Mouse (Mus musculus): Measurements from ENCODE around the gene Sap30.

DNA sequence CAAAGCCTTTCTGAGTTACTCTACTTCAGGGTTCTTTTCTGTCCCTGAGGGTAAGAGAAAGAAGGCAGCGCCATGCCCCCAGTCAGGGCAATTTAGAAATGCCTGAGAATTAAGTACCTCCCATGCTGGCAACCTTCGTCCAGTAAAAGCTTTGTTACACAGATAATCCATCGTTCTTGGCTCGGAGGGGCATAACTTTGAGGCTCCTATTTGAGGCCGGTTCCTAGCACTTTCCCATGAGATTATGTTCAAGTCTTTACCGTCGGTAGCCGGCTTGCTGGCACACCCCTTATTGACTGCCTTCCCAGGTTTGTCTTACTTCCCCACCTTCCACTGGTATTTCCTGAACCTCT, 10.8 kb upstream of the Sap30 start:
- no peak for TF ChIP-seq POLR2A (IDR thresholded peaks at IDR 0.05; ENCODE audit: low read depth, low read length)
- TF ChIP-seq CTCF (IDR thresholded peaks at IDR 0.05; ENCODE audit: extremely low read depth, insufficient read length, insufficient replicate concordance, low read depth, low read length) = no peak
